Mouse (Mus musculus) ovary, postnatal 14 days (tissue): ENCODE data around the gene Zranb3.

ENCODE experiments used
- DNase-seq: peaks from one replicate; pipeline ENCODE4 v3.0.0; 2022; ENCODE audit warnings: low spot score

The Zranb3 gene

DNA sequence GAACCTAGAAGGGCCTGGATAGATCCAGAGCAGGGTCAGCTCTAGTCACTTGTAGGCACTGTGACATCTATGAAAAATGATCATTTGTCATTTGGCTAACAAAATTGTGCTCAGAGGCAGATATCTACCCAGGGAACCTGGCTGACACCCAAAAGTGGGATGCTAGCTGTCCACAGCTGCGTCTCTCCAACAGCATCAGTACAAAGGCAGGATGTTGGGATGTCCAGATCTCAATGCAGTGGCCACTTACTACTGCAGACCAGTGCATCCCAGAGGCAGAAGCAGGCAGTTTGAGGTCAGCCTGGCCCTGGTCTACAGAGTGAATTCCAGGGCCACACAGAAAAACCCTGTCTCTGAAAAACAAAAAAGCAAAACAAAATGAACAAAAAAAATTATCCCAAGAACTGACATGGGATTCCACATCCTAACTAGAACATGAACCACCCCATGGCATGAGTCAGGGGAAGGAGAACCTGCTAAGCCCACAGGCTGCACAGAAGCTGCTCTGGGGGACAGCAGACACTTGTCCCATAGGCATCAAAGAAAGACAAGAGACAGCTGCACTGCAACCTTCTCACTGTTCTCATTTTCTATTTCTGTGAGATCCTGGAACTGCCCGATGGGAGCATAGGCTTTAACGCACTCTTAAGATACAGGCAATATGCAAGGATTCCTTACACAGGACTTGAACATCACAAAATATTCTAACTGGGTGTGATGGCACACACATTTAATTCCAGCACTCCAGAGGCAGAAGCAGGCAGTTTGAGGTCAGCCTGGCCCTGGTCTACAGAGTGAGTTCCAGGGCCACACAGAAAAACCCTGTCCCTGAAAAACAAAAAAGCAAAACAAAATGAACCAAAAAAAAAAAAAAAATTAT lies 156.9 kb downstream of the Zranb3 start:
- DNase-seq, result no peak

DNA sequence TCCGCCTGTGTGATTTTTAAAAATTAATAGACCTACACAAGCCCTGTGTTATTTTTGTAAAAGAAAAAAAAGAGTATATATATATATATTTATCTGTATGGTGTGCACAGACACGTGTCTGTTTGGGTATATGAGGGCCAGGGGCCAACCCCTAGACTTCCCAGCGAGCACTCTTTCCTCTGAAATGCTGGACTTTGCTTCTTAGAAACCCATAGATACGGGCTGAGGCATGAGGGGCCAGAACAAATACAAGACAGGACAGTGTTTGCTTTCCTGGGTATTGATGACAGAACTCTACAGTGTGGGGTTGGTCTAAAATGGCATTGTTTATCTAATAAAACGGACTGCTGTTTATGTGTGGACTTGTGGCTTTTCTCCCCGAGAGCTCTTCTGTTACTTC lies 159.3 kb downstream of the Zranb3 start:
- DNase-seq, result no peak

DNA sequence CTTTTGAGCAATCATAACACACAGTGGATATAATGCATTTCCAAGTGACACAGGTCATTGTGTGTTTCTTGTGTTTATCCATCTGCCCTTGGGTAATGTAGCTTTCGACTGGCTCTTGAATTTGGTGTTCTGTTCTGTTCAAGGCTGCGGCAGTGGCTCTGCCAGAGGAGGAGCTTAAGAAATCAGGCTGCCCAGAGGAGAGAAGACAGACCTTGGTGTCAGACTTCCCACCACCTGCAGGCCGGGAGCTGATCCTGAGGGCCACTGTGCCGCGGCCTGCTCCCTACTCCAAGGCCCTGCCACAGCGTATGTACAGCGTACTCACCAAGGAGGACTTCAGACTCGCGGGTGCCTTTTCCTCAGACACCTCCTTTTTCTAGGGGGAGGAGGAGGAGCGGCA lies 160.6 kb downstream of the Zranb3 start:
- no peak for DNase-seq

DNA sequence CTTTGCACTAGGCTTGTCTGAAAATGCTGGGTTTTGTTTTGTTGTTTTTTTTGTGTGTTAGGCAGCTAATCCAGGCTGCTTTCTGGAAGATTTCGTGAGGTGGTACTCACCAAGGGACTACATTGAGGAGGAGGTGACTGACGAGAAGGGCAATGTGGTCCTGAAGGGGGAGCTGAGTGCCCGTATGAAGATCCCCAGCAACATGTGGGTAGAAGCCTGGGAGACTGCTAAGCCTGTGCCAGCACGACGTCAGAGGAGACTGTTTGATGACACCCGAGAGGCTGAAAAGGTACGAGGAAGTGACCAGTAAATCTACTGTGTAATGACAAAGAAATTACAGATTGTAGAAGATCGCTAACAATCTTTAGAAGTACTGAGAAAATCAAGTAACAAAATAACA lies 165.6 kb downstream of the Zranb3 start:
- DNase-seq, result no peak

DNA sequence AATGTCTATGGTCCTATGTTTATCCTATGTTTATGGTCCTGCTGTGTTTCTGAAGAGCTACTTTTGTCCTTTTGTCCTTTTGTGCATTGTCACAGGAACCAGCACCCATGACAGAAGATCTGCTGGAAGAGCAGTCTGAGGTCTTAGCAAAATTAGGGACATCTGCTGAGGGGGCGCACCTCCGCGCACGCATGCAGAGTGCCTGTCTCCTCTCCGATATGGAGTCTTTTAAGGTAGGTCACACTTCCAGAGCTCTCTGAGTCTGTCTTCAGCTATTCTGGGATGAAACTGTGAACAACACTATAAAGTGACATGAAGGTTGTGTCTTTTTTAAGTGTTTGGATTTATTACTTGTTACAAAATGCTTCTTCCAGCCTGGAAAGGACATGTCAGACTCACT lies 168.5 kb downstream of the Zranb3 start:
- no peak for DNase-seq

DNA sequence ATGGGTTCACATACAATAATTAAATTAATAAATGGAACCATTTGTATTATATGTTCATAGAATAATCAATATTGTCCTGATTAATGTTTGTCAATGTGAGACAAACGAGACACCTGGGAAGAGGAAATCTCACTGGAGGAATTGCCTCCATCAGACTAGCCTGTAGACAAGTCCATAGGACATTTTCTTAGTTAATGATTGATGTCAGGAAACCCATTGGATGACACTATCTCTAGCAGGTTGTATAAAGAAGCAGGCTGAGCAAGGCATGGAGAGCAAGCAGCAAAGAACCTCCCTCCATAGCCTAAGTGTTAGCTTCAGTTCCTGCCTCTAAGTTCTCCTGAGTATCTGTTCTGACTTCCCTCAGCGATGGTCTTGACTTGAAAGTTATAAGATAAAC lies 169.4 kb downstream of the Zranb3 start:
- DNase-seq, result no peak

DNA sequence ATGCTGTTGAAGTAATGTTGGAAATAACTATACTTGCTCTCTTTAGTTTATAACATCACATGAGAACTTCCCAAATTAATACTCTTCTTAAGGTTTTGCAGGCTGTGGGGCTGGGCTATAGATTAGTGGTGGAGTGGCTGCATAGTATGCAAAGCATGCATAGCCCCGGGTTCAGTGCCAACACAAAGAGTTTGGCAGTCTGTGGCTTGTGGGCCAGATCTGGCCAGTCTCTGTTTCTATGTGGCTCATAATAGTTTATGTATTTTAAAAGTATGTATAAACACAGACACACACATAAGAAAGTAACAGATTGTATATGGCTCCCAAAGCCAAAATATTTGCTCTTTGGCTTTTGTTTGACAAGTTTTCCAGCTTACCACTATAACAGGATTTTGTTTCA lies 187.0 kb downstream of the Zranb3 start:
- no peak for DNase-seq

DNA sequence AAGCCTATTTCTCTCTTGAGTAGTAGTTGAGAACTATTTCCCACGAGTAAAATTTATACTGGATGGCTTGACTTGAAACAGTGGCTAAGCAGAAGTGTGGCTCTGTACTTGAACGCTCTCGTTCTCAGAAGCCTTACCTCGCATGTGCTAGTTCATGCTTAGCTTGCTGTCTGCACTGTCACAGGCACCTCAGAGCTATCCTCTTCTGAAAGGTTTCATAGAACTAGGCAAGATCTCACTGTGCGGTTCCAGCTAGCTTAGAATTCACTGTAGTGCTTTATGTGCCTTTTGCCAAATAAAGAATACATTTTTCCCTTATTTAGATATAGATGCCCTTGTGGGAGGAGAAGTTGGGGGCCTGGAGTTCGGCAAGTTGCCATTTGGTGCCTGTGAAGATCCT lies 187.5 kb downstream of the Zranb3 start:
- no peak for DNase-seq

DNA sequence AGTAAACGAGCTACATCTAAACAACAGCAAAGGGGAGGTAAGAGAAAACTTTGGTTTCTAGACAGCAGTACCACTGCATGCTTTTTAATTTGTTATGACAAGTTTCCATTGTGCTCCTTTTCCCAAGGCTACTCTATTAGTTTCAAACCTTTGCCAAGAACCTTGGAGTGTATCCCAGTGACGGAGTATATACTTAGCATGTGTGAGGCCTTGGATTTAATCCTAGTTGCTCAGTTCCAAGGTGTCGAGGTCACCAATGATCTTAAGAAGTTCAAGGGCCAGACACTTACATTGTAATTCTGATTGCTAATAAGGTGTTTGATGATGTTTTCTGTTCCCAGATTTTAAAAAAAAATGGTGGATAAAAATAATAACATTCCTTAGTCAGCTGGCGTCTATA lies 189.7 kb downstream of the Zranb3 start:
- no peak for DNase-seq

DNA sequence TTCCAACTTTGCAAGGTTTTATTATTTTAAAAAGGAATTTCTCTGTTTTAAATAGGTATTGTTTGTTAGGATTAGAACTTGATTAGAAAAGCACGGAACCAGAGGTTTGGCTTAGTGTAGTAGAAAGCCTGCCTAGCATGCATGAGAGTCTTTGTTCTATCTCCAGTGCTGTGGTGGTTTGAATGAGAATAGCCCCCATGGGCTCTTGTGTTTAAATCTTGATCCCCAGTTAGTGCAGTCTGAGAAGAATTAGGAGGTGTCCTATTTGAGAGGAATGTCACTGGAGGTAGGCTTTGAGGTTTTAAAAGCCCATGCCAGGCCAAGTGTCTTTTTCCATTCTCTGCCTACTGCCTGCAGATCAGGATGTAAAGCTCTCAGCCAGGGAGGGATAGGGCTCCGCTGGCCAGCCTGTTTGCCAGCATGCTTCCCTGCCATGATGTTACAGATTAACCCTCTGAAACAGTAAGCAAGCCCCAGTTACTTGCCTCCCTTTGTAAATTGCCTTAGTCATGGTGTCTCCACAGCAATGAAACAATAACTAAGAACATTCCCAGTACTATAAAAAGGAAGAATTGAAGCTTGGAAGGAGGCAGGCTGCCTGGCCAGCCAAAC lies 198.0 kb downstream of the Zranb3 start:
- DNase-seq, result no peak
